Mouse (Mus musculus): ENCODE data around the gene Hmg20b.

DNA sequence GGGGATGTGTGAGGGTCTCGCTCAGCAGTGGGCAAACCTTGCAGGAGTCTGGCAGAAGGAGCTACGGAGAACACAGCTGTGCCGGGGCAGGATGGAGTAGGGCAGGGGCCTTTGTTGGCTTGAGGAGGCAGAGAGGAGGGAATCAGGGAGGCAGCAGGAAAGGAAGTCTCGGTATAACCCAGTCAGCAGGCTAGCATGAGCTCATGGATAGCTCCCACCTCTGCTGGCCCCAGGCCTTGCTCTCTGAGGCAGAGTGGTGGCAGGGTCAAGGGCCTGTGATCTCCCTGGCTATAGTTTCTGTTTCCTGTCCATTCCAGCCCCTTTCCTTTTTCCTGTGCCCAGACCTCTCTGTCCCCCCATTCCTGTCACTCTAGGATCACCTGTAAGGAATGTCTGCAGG lies 48.0 kb downstream of the Hmg20b start:
- TF ChIP-seq POLR2A (IDR thresholded peaks at IDR 0.05; ENCODE audit: borderline replicate concordance, extremely low read depth, low read depth, low read length) = no peak
- no peak for TF ChIP-seq CTCF (IDR thresholded peaks at IDR 0.05; ENCODE audit: insufficient read depth, low read length)

Measured in lung, adult 2 months (tissue).